Mouse (Mus musculus): ENCODE measurements around the gene Aprt.
A peak's percentile ranks its signal among the peaks of the same experiment; 100 is the strongest.

The Aprt gene

DNA sequence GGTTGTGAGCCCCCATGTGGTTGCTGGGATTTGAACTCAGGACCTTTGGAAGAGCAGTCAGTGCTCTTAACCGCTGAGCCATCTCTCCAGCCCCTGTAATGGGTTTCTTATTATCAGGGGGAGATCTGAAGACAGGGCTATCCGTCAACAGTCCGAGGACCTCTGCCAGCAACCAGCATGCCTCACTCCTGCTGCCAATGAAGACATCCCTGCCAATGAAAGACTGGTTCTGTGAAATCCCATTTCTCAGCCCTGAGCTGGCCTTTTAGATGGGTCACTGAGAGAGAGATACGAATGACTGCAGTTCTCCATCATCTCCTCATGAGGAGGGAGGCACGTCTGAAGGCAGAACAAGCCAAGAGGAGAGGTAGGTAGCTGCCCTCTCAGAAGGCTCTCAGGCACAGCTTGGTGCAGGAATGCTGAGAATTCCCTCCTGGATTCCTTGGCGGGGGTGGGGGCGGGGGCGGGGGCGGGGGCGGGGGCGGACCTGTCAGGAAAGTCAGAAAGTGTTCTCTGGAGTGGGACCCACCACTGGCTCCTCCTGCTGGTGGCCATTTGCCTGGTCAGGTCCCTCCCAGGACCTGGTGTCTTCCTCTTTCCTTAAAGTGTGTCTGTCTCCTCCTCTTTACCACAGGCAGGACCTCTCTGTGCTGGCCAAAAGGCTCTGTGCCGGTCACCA, 17.9 kb downstream of the Aprt start:
- DNase-seq, result peak; percentile 48 to 61

DNA sequence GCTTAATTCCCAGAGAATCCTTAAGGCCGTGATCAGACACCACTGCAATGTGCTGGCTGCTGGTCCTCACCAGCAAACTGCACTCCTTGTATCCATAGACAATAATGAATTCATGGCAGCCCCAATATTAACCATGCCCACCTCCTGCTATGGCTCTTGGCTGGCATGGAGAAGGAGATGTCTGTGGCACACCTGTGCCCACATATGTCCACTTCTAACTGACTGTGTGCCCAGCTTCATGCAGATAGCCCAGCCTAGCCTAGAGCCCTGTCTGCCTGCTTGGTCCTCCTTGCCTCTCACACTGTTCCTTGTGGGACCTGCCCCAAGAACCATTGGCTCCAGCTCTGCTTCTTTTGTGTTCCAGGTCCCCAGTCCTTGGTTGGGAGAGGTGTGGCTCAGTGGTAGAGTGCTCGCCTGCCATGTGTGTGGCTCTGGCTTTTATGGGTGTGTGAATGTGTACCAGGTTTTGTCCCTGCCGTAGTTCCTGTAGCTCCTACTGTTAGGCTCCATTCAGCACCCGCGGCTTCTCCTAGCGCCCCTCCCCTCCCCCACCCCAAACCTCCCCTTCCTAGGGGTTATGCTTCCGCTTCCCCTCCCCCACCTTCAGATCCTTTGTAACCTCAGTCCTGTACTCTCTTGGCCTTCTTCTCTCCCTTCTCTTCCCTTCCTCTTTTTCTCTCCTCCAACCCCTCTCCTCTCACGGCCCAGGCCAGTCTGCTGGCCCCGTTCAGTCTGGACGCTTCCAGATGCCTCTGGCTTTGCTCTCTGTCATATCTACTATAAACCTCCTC, 19.3 kb downstream of the Aprt start:
- peak; percentile 43 to 51 for DNase-seq

DNA sequence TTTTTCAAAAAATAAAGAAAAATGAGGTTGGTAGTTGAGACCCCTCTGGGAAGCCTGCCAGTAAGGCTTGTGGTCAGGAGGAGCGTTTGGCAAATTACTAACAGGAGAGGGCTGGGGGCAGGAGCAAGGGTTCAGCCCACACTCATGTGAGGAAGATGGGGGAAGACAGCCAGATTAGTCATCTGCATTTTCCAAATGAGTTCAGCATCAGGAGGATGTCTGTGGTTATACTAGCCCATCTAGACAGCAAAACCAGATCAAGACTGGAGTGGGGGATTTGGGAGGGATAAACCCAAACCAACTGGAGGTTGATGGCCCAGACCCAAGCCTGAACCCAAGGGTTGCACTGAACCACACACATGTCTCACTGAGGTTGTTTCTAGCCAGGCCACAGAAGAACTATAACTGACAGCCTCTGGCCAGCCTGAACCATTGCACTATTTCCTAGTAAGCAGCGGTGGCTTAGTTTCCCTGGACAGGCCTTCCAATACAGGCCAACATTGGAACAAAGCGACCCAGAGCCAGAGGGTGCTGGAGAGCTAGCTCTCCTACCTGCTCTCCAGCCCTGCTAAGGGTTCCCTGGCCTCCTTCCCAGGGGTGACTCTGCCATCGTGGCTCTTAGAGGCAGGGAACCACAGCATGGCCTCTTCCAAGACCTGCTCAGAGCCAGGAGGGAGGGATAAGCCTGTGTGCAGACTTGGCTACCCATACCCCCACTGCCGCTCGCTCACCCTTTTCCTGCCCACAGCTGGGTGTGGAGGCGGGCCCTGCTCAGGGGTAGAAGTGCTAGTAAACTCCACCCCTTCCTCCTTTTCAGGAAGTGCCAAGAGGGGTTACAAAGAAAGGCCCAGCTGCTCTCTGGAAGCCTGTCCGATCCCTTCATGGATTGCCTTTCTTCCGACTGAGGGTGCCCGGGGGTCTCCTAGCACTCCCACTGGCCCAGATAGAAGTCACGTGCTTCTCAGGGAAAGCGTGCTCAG, 20.4 kb downstream of the Aprt start:
- DNase-seq, result no peak

DNA sequence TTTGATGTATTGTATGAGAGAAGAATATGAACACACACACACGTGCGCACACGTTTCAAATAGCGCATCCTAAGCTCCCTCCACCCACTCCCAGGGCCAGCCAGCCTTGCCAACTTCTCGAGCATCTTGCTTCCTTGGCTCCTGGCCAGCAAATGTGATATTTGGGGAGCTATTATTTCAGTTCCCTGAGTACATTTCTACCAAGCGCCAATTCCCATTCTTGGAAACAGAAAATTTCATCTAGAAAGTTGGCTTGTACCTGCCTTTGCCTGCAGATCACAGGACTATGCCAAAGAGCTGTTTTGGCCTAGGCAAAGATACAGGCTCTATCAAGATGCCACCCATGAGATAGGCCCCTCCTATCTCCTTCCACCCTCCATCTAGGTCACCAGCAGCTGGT, 21.9 kb downstream of the Aprt start:
- peak; percentile 48 to 77 for DNase-seq

DNA sequence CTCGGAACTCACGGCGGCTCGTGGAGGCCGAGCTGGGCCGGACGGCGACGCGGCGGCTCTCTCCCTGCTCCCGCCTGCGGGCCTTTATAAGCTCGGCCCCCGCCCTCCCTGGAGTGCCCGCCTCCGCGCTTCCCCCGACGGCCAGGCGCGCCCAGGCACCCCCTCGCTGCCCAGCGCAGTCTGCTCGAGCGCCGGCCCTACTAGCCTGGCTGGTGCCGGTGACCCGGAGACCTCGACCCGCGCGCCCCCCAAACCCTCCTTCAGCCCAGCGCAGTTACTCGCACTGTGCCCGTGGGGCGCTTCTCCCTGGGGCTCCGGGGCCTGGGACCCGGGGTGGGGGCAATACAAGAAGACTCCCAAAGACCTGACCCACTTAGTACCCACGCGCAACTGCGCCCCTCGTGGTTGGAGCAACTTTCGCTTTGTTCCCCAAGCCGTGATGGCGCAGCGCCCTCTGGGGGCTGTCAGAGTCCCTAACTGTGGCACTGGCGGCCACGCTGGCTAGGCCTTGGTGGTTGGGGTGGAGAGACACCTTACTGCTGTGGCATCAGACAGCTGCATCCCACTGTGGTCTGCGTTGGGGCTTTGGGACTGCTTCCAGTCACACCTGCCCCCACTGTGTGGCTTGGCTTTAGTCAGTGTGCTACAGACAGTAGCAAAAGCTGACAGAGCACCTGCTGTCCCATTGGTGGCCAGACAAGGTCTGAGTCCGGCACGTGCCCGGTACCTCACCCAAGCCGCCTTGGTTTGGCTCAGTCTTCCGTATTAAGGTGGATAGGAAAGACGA, 25.3 kb downstream of the Aprt start, which contains the start of gene Piezo1:
Gene Piezo1 (minus strand): TSS at position 65 of the 787 bp plus-strand sequence.
- DNase-seq, result peak; percentile 68 to 81

DNA sequence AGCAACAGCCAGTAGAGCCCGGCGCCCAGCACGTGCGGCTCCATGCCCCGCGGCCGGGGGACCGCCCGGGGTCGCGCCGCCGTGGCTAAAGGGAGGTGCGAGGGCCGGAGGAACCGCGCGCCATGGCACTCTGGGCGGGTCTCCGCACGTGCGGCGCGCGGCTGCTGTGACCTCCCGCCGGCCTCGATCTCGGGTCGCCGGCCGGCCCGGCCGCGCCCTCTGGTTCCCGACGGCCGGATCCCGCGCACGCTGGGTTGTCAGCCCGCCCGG, 25.8 kb downstream of the Aprt start:
- DNase-seq, result no peak

DNA sequence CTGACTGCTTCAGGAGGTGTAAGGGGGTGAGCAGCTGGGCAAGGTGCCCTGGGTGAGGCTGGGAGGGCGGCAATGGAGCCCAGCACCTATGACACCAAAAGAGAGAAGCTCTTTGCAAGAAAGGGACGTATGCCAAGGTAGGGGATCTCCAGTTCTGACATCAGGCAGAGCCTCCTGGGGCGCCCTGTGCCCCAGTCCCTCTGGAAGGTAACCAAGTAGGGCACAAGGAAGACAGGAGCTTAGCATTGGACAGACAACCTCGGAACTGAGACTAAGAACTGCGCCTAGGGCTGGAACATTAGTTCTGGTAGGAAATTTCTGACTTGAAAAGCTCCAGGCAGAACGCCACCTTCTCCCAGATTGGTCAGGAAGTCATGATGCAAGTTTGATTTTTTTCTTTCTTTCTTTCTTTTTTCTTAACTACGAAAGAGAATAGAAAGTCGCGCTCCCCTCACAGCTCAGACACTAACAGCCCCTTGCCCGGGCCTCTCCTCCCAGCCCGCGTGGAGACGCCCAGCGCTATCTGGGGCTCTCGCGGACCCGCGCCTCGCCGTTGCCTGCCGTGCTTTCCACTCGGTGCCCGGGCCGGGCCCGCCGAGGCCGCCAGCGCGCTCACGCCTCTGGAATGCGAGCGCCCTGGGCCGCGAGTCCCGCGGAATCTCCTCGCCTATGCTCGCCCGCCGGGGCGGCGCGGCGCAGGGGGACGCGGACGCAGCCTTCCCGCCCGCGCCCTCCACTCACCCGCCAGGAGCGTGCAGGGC, 26.3 kb downstream of the Aprt start:
- peak; percentile 38 to 52 for DNase-seq

DNA sequence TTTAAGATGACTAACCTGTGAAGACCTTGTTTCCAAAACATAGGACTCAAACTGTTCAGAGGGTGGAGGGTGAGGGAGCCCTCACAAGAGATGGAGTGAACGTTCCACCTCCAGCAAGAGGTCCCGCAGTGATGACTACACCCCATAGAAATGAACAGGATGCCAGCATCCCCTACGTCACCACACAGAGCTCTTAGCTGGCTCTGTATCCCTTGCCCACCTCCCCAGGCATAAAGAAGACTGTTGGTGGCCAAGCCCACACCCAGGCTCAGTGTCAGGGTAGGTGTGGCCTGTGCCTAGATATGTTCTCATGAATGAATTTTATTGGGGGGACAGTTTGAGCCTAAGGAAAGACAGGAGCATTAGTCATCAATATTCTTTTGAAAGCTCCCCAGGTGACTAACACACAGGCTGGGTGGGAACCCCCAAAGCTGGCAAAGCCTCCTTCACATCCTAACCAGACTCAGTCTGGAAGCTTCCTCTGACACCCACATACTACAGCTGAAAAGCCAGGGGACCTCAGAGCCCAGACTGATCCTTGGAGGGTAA, 27.7 kb downstream of the Aprt start:
- DNase-seq, result no peak

DNA sequence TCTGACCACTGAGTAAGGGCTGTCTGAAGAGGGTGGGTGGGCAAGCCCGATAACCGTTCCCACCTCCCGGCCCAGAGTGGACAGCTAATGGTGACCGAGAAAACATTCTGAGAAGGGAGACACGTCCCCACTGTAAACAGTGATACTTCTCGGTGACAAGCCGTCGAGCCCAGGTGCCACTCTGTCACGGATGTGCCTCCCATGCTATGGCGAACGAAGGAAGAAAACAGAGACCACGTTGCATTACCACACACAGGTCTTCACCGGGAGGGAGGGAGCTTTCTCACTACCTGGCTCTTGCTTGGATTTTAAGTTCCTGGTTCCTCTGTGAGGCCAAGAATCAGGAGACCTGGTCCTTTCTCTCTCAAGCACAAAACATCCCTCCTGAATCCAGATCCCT, 28.4 kb downstream of the Aprt start:
- no peak for DNase-seq

DNA sequence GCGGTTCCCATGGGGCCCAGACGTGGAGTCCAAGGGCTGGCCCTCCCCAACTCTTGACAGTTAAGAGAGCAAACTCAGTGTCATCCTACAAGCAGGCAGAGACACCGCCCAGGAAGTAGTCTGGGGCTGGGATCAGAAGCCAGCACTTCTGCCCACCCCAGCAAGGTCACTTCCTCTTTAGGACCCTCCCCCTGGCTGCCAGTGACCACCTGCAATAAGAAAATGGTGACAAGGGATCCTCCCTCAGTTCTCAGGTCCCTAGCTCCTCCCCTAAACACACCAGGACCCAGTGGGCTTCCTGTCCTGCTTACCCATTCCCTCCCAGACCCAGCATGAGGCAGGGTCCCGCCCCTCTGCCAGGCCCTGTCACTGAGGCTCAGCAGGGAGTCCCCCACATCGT, 28.9 kb downstream of the Aprt start:
- no peak for DNase-seq

DNA sequence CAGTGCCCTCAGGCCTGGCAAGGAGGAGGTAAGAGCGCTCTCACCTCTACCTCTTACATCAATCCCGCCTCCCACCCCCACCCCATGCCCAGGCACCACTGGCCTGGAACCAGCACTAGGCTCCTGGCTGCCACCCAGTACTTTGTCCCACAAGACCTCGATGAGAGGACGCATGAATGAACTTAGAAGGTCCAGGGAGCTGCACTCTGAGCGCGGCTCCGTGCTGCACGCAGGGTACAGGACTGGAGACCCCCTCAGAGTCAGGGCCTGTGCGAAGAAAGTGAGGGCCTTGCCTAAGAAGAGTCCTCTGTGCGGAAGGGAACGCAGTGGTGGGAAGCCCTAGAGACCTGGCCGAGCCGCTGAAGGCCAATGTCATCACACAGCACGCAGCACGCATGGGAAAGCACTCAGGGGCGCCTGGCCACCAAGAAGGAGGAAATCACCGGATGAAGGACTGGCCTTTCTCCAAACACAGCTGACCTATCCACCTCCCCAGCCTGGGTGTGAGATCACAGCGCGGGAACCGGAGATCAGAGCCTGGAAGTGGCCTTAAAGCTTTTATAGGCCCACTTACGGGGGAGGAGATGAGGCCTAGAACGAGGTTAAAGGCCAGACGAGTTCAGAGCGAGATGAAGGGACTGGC, 29.8 kb downstream of the Aprt start:
- DNase-seq, result no peak

DNA sequence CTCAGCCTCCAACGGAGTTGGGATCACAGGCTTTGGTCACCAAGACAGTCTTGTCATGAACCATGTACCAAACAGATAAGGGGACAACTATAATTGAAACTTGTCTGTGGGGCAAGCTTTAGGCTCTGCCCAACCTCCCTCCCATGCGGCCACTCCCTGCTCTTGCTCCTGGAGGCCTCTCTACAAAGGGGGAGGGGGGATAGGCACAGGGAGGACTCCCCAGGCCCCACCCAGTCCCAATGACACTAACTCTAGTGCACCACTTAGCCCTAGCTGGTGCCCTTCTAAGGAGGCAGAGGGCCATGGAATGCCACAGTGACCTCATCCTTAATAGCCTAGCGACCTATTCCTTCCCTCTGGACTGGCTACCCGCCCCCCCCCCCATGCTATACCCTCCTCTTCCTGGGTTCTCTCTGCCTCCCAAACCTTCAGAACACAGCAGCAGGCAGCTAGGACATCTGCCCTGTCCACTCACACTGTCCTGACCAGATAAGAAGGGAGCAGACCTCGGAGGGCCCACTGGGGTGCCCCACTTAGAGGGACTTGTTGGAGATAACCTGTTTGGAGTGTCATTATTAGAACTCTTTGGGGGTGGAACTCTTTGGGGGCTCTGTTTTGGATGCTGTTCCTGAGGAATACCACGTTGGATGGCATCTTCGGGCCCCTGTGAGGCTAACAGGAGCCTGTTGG, 30.5 kb downstream of the Aprt start:
- DNase-seq, result no peak

DNA sequence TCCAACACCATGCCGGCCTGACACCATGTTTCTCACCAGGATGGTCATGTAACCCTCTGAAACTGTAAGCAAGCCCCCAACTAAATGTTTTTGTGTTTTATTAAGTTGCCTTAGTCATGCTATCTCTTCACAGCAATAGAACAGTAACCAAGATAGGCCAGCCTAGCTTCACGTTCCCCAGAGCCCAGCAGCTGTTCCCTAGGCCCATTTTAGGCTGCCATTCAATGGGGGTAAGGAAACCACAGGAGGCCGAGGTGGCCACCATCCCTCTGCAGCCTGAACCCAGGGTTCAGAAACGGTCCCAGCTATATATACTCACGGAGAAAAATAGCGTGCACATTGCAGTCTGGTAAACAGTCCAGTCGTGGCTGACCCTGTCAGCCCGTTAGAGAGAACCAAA, 32.6 kb downstream of the Aprt start:
- DNase-seq, result no peak

DNA sequence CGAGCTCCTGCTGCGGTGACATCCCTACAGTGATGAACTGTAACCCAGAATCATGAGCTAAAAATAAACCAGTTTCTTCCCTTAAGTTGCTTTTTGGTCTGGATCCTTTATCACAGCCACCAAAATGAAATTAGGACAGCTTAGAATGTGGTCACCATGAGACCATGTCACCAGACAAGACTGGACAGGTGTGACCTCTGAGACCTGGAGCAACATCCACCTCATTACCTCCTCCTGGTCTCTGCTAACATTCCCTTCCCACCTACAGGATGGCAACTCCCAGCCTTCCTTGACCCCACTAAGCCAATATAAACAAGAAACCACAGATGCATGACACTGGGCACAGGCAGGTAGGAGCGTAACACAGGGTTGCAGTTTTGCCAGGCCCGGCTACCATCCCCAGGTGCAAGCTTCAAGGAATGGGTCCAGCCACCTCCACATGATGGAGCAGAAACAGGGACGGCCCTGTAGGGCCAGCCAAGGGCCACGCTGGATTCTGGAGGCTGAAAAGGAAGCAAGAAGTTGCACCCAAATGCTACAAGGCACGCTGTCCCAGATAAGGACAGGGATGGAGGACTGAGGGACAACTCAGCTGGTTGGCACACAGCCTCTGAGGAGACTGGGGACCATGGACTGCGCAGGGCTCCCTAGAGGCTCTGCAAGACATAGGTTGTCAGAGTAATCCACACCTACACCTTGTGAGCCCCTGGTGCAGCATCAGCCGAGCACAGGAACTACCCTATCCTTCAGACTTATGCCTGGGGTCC, 38.2 kb downstream of the Aprt start:
- DNase-seq, result no peak

DNA sequence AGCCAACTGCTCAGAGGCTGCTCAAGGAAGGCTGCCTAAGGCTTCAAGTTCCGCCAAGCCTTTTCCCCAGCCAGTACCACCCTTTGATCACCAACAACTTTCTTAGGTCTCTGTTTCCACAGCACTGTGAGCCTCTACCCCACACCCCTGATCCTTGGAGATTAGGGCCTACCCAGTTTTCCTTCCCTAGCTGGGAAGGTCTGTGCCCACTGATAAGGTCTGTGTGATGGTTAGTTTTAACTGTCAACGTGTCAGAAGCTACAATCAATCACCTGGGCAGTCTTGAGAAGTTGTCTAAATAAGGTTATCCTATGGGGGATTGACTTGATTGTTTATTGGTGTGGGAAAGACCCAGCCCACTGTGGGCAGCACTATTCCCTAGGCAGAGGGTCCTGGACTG, 38.9 kb downstream of the Aprt start:
- DNase-seq, result no peak

DNA sequence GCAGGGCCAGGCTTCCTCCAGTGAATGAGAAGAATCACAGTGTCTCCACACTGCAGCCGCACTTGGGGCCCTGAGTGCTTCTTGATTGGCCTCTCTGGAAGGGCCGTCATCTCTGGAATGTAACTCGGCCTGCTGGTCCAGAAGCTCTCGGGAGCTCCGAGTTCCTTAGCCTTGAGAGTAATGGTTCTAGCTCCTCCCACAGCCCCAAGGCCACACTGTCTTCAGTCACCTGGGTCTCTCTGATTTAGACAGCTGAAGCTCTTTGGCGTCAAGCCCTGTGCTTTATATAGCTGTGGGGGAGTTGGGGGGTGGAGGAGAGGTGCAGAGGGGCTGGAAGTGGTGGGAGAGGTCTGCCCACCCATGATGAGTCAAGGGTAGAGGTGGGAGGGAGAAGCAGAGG, 39.7 kb downstream of the Aprt start:
- no peak for DNase-seq

DNA sequence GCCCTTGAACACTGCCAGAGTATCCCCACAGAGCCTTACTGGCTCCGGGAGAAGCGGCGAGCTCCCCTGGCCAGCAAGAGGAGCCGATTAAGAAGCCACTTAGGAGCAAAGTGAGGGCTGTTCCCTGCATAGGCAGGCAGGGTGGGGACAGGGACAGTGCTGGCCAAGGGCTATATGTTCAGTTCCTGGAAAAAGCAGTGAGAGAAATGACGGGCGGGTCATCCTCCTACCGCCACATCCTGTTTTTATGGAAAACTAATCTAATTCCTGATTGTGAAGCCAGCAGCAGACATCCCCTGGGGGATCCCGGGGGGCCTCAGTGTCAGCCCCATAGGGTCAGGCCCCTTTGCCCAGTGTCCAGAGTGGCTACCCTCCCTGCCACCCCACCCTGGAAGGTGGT, 45.4 kb downstream of the Aprt start:
- no peak for DNase-seq

DNA sequence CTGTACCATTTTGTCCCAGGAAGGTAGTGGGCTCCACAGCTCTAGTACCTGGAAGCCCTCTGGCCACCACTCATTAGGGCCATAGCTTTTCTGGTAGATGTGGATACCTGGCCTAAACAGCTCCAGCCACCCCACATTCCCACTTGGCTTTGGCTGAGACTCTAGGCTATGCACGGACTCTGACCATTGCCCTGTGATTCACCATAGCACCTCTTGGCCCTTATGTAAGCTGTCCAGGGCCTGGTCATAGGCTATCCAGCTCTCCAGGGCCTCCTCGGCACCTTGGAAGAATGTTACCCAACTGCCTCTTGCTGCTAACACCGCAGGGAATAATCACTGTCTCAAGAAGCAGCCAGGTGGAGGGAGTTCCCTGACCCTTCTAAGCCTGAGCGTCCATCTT, 47.5 kb downstream of the Aprt start:
- no peak for DNase-seq

DNA sequence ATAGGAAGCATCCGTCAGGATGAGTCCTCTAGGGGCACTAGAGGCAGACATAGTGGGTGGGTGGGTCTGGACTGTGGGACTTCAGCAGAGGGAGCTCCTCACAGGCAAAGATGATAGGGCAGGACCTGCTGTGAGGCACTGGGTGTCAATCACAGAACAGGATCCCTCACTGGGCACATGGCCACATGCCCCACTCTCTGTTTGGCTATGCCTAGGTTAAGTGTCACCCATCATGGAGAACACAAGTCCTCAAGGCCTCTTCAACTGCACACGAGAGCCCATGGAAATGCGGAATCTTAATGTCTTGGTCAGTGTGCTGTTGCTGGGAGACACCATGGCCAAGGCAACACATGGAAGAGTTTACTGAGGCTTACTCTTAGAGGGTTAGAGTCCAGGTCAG, 48.8 kb downstream of the Aprt start:
- no peak for DNase-seq
